Mouse (Mus musculus) CD4-positive, CD25-positive, alpha-beta regulatory T cell, adult 4 months (primary cell): ENCODE results near the gene Ttc21a. TPM values are rescaled to one million over a fixed set of nuclear protein-coding genes. Genes with fewer than 3 reads are reported as not detected.
A peak's percentile ranks its signal among the peaks of the same experiment; 100 is the strongest.
"Not testable (repeated sequence)": the region's sequence is repeated elsewhere in the genome, so short reads cannot be mapped to it uniquely, and the experiment has no call there.

ENCODE experiments used
- ATAC-seq: one replicate; pipeline ENCODE4 v1.8.0; 2017
- polyA plus RNA-seq, 2 experiments: library from polyadenylated mRNA; unstranded; fragments of 100-300 nt; shearing (Covaris generic); gene quantifications; one replicate each; pipeline ENCODE4 v1.2.1; 2017

Gene Ttc21a
- polyA plus RNA-seq, 2 experiments from 2014 or later = 0.15 TPM; not detected in 1

DNA sequence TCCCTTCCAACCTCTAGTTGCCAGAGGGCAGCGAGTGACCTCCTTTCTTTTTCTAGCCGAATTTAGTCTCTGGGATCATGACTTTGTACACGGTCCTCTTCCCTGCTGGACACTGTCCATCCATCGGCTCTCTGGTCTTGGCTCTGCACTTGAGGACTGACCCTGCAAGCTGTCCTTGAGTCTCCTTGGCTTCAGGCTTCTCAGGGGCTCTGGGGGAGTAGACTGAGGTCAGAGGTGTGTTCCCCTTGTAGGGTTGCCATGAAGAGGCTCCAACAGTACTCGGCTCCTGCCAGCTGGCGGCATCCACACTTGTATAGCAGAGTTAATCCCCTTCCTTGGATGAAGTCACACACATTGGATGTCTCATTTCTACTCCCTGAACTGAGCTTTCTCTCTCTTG is 62.2 kb downstream of the Ttc21a start:
- no peak for ATAC-seq

DNA sequence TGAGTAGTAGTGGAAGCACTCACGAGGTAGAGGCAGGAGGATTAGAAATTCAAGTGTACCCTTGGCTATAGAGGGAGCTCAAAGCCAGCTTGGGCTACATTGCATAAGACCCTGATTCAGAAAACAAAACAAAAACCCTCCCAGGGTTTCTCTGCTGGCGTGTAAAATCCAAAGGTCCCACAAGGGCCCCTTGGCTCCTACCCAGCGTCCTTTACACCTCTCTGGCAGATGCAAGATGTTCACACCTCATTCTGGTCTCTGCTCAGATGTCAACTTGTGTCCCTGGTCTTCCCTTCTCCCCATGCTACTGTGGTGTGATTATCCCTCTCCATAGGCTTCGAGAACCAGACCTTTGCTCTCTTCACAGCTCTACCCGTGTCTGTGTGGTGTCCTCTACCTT is 63.4 kb downstream of the Ttc21a start:
- ATAC-seq = no peak

DNA sequence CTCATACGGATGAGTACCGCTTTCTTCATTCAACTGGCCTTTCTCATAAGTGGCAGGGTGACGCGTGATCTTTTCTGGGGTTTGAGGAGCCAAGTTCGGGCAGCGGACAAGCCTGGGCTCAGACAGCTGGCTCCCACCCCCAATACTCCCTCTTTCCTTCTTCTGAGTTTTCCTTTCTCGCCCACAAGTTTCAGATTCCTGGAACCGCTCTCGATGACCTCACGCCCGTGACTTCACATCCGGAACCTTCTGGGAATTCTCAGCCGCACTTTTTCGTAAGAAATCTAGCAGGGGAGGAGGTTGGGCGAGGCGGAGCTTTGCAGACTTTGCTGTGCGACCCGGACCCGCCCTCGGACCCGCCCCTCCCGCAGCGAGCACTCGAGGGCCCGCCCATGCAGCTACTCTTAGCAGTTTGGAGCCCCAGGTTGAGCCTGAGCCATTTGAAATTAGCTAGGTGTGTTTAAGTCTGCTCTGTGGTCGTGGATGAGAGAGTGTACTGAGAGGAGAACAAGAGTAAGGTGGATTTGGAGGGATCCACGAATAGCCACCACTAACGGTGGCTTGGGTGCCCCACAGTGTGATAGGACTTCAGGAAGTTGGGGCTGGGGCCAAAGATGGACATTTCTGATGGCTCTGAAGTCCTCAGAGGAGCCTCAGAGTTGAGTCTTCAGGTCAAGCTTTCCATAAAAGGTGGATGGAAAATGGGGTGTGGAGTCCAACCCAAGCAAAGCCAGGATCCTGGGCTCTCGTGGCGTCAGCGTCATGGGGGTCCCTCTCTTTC is 64.7 kb downstream of the Ttc21a start:
- ATAC-seq = peak; percentile 94

DNA sequence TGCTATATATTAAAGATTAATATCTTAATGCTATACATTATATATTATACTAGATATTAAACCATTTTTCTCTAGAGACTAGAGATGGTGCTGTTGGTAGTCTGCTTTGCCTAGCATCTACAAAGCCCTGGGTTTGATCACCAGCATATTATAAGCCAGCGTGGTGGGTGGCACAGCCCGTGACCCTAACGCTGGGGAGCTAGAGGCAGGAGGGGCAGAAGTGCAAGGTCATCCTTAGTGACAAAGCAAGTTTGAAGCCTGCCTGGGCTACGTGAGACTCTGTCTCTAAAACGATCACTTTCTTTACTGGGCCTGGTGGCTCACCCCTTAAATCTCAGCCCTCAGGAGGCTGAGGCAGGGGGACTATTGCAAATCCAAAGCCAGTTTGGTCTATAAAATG is 65.5 kb downstream of the Ttc21a start:
- ATAC-seq = no peak

DNA sequence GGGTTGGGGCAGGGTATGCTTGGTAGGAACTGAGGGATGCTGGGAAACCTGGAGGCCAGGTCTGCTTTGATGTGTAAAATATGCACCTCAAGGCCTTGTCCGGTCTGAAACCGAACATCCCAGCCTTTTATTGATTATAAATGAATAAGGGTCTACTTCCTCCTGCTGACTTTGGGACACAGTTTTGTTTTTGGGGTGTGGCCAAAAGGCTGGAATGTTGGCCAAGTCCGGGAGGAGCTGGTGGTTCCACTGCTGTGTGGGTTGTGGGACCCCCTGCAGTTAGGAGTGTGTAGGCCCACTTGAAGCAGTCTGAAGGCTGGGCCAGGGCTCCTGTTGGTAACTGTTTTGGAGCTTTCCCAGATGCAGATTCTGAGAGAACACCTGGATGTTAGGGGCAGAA is 68.5 kb downstream of the Ttc21a start:
- ATAC-seq = no peak

DNA sequence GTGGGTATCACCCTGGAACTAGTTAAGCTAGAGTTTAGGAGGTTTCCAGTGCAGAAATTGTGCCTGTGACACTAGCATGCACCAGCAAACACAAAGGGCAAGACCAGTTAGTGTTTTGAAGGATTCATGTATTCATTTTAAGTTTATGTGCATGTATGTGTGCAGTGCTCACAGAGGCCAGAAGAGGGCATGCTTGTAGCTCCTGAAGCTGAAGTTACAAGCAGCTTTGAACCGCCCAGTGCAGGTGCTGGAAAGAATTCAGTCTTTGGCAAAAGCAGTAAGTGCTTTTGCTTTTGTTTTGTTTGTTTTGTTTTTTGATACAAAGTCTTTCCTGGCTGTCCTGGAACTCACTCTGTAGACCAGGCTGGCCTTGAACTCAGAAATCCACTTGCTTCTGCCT is 70.4 kb downstream of the Ttc21a start:
- ATAC-seq = no peak

DNA sequence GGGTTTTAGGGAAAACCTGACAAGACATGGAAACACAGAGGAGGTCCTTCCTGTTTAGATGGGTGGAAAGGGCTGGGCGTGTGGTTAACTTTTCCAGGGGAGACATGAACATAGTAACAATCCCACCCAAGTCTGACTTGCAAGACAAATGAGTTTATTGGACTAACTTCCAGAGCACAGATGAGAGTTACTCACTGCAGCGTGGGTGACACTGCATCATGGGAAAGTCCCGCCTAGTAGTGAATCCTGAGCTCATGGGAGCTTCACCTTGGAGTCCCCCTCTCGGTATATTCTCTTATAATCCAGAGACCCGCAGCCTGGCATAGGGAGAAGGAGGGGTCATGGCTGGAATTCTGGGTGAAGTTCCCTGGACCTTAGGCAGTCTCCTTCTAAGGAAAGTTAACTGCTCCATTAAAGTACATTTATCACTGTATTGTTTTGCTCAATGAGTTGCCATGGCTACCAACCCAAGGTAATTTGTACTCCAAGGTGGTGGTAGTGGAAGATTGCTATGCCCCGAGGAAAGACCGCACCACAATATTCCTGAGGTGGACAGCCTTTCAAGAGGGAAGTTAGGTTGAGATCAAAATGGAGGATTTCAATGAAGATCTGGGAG is 71.9 kb downstream of the Ttc21a start:
- ATAC-seq = no peak

DNA sequence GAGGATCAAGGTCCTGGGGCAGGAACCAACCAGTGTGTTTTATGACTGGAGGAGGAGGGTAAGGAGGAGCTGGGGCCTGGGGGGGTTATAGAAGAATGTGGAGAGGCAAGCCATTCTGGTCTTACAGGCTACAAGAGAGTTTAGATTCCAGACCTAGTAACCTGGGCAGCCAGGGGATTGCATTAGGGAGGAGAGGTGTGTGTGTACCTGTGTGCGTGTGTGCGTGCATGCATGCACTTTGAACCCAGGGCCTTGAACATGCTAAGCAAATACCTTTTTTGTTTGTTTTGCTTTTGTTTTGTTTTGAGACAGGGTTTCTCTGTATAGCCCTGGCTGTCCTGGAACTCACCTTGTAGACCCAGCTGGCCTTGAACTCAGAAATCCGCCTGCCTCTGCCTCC is 72.5 kb downstream of the Ttc21a start:
- ATAC-seq = no peak

DNA sequence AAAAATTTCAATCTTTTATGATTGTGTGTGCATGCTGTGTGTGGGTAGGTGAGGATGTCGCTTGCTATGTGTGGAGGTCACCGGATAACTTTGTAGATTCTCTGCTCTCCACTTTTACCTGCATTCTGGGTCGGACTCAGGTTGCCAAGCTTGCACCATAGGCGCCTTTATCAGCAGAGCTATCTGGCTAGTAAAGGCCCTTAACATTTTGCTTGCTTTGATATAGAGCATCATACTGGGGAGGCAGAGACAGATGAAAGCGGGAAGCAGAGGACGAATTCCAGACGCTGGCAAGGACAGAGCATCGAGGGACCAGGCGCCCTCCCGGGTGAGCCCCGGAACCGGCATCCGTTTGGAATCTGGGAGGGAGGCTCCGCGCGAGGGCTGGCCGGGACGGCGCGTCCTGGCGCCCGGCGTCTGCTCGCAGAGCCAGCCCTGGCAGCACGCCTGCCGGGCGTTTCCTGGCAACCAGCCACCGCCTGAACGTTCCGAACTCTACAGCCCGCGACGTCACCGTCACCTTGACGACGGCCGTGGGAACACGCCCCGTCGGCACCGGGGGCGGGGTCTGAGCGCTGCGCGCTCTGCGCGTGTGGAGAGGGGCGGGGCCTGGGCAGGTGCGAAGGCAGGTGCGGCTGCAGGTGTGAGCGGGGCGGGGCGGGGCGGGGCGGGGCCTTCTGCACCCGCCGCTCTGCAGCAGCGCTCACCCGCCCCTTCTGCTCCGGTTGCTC is 73.5 kb downstream of the Ttc21a start:
- peak; percentile 98 for ATAC-seq

DNA sequence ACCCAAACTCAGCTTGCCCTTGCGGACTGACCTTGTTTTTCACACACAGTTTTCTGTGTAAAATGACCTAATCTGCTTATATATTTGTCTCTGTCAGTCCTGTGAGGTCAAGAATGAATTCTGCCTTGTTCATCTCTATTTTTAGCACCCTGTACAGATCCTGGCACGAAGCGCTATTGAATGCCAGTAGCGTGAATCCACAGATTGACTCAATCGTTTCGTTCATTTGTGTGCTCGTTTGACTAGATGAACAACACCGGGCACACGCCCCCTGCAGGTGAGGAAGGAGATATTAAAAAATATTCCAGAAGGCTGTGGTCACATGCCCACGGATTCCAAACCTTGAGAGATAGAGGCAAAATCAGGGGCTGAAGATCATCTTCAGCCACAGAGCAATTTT is 74.1 kb downstream of the Ttc21a start:
- peak; percentile 48 for ATAC-seq

DNA sequence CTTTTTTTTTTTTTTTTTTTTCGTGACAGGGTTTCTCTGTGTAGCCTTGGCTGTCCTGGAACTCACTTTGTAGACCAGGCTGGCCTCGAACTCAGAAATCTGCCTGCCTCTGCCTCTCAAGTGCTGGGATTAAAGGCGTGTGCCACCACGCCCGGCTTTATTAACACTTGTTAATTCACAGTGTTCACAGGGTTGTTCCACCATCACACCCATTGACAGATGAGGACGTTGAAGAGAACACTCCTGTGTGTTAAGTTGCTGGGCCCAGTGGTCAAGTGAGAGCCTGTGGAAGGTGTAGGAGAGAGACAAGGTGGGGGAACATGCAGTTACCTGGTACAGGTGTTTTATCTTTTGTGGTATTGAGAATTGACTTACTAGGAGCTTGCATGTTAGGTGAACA is 74.8 kb downstream of the Ttc21a start:
- ATAC-seq = not testable (repeated sequence)

DNA sequence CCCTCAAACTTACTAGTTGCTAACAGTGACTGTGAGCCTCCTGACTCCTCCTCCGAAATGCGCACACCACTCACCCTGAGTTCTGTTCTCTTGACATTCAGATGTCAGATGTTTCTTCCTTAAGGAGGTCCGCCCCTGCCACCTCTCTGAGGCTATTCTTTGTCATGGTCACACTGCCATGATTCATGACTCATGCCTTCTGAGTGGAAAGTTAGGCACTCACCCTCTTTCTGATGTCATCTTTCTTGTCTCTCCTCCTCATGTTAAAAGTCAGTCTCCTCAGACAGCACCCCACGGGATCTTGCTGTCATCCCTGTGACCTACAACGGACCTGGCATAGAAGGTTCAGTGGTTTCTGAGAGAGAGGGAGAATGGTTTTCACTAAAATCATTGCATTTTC is 75.4 kb downstream of the Ttc21a start:
- ATAC-seq = no peak

DNA sequence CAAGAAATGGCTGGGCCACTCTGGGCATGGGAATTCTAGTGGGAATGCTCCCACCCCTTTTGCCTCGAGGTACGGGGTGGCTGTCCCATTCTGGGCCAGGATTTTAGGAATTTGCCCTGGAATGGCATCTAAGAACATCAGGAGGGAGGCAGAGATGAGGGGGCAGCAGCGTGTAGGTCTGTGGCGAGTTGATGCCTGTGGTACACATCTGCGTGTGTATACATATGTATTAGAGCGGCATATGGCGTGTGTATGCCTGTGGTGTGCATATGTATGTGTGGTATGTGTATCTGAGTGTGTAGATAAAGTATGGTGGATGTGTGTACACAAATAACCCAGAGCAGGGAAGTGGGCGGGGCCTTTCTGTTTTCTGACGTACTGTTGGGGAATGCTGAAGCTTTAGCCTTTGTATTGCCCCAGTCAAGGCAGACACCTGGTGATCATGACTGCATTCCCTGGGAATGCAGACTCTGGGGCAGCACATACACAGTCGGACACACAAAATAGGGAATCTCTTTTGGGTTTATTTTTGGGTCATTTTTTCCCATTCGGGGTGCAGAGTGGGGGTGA is 75.9 kb downstream of the Ttc21a start:
- no peak for ATAC-seq

DNA sequence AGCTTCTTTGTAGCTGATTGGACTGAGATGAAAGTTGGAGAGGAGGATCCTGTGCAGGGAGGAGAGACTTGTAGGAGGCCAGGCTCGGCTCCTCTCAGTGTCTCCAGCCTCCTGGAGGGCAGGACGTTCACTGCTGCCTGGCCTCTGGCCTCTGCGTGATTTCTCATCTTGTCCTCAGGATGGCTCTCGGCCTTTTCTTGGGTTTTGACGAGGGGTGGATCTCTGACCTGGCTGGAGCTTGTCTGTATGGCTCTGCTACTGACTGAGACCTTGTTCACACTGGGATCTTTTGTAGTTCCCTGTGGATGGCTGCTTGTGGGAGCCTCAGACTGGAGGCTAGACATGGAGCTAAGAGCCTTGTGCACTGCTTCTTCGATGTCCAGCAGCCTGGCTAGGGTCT is 77.4 kb downstream of the Ttc21a start:
- no peak for ATAC-seq

DNA sequence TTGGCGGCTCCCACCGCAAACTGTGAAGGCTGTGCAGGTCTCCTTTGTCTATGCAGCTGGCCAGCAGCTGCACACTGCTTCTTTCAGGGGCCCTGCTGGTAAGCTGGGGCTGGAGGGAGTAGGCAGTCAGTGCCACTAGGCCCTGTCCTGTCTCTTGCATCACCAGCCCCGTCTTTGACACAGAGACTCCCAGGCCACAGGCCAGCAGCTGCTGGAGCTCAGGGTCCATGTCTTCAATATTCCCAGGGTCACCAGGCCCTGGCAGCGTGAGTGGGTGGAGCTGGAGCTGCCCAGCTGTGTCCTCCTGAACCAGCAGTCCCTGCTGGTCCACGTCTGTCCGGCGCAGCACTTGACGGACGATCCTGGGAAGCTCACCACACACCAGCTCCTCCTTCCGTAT is 79.5 kb downstream of the Ttc21a start:
- ATAC-seq = no peak

Other genes with a start within 250 kb of the Ttc21a start
- not detected for gene Scn10a, start 218.3 kb upstream of the Ttc21a start, polyA plus RNA-seq
- 1 to 10 TPM in 1 of 2 experiments, under 1 TPM in 1; 0.83 to 1.1 TPM for gene Scn11a, start 112.2 kb upstream of the Ttc21a start, polyA plus RNA-seq
- 10 to 100 TPM; 38.6 to 46.9 TPM for gene Wdr48, start 42.7 kb upstream of the Ttc21a start, polyA plus RNA-seq
- gene Gorasp1, start within 50 bp of the Ttc21a start, polyA plus RNA-seq = 1 to 10 TPM; 3.6 to 7.5 TPM
- 10 to 100 TPM; 22.7 to 89.4 TPM for gene Csrnp1, start 47.1 kb downstream of the Ttc21a start, polyA plus RNA-seq
- gene Xirp1, start 86.0 kb downstream of the Ttc21a start, polyA plus RNA-seq = not detected
- under 1 TPM in 1 of 2 experiments, not detected in 1; 0.15 TPM for gene Cx3cr1, start 132.3 kb downstream of the Ttc21a start, polyA plus RNA-seq
- gene Ccr8, start 154.5 kb downstream of the Ttc21a start, polyA plus RNA-seq = 100 to 1,000 TPM in 1 of 2 experiments, 10 to 100 TPM in 1; 71.1 to 116 TPM
- 10 to 100 TPM; 21.0 to 24.3 TPM for gene Slc25a38, start 172.8 kb downstream of the Ttc21a start, polyA plus RNA-seq
- 1,000 to 10,000 TPM; 3,019 to 3,169 TPM for gene Rpsa, start 190.1 kb downstream of the Ttc21a start, polyA plus RNA-seq
- gene Mobp, start 212.1 kb downstream of the Ttc21a start, polyA plus RNA-seq = under 1 TPM in 1 of 2 experiments, not detected in 1; 0.12 TPM